In genomic region chr19:6267306-6268169, GRCm38 (mm10) we compare ENCODE assay signal across 10 mouse cellular contexts. TPM values are rescaled to one million over a fixed set of nuclear protein-coding genes. Genes with fewer than 3 reads are reported as not detected.
DNase-seq lines count a peak whose midpoint lies in the region; ATAC-seq and TF ChIP-seq lines count a peak whose summit lies in the region.
"Had no signal": no experiment of that assay in that cellular context is flagged by ENCODE, and none has a peak within 500 bp of the region (broad histone marks: within the 10 kb centered on the region; RNA-seq: fewer than 3 reads in every experiment).

No protein-coding gene starts in this region.

- no peak overlapping the region for H3K4me3 ChIP-seq in heart, embryonic 10.5 days
- H3K4me3 ChIP-seq in heart, embryonic 12.5 days, result no peak overlapping the region
- H3K4me3 ChIP-seq in lung, embryonic 16.5 days (ENCODE audit: low read length), result no peak overlapping the region
- no peak overlapping the region for H3K4me3 ChIP-seq in forebrain, embryonic 11.5 days (ENCODE audit: low read depth, low read length)
- H3K4me3 ChIP-seq: hindbrain, embryonic 15.5 days; liver, embryonic 13.5 days had no signal

- ATAC-seq in heart, embryonic 12.5 days (ENCODE audit: insufficient number of reproducible peaks, low FRiP score), result peak; percentile 15; the same call in 1 of the 2 replicates
- peak; percentile 15; the same call in 1 of the 2 replicates for ATAC-seq in lung, embryonic 16.5 days (ENCODE audit: low read depth)
- no peak for ATAC-seq in forebrain, embryonic 11.5 days (replicated peaks; ENCODE audit: low FRiP score)

- no peaks in the 10 kb centered on the region for H3K9me3 ChIP-seq in heart, embryonic 10.5 days
- no peaks in the 10 kb centered on the region for H3K9me3 ChIP-seq in heart, embryonic 12.5 days (replicated peaks)
- no peaks in the 10 kb centered on the region for H3K9me3 ChIP-seq in lung, embryonic 16.5 days (ENCODE audit: control insufficient read depth, low read length)
- no peaks in the 10 kb centered on the region for H3K9me3 ChIP-seq in forebrain, embryonic 11.5 days (ENCODE audit: control insufficient read depth, low read length)
- H3K9me3 ChIP-seq: hindbrain, embryonic 15.5 days; liver, embryonic 13.5 days had no signal

- H3K27ac ChIP-seq in heart, embryonic 10.5 days, result no peak overlapping the region
- H3K27ac ChIP-seq in heart, embryonic 12.5 days (ENCODE audit: poor library complexity, severe bottlenecking), result no peak overlapping the region
- H3K27ac ChIP-seq in lung, embryonic 16.5 days (ENCODE audit: low read length), result no peak overlapping the region
- H3K27ac ChIP-seq in forebrain, embryonic 11.5 days (ENCODE audit: low read depth, low read length), result no peak overlapping the region
- H3K27ac ChIP-seq: hindbrain, embryonic 15.5 days; liver, embryonic 13.5 days had no signal

- peak; percentile 59 to 79 for DNase-seq in heart, adult 18-20 months
- DNase-seq in heart, embryonic 10.5 days (ENCODE audit: low spot score), result no peak
- peak; percentile 7 for DNase-seq in brain, embryonic 14.5 days (ENCODE audit: low read depth)
- no peak for DNase-seq in adrenal gland, adult 2 months
- DNase-seq in Muller cell, postnatal 12 days (ENCODE audit: inconsistent ontology term), result no peak
- no peak for DNase-seq in forebrain, embryonic 11.5 days (ENCODE audit: low spot score)

- no peak for TF ChIP-seq POLR2A in brain, embryonic 14.5 days (IDR thresholded peaks at IDR 0.05; ENCODE audit: borderline replicate concordance, extremely low read depth, insufficient read depth, insufficient read length, poor library complexity, severe bottlenecking)

- H3K4me2 ChIP-seq in heart, embryonic 12.5 days, result no peak overlapping the region
- H3K4me2 ChIP-seq in lung, embryonic 16.5 days (ENCODE audit: low read depth, low read length), result no peak overlapping the region
- H3K4me2 ChIP-seq in forebrain, embryonic 11.5 days (ENCODE audit: low read depth, low read length, severe bottlenecking), result no peak overlapping the region
- H3K4me2 ChIP-seq: hindbrain, embryonic 15.5 days; liver, embryonic 13.5 days had no signal

- TF ChIP-seq CTCF in brain, embryonic 14.5 days (IDR thresholded peaks at IDR 0.05; ENCODE audit: borderline replicate concordance, extremely low read depth, insufficient read depth, insufficient read length), result no peak

- H3K4me1 ChIP-seq in heart, embryonic 10.5 days, result peaks cover 7% of the 10 kb centered on the region
- H3K4me1 ChIP-seq in heart, embryonic 12.5 days (replicated peaks), result no peaks in the 10 kb centered on the region
- H3K4me1 ChIP-seq in lung, embryonic 16.5 days (replicated peaks; ENCODE audit: control insufficient read depth, insufficient read depth, low read length), result peaks cover 6% of the 10 kb centered on the region
- H3K4me1 ChIP-seq in forebrain, embryonic 11.5 days (replicated peaks; ENCODE audit: control insufficient read depth, insufficient read depth, low read length), result no peaks in the 10 kb centered on the region

- peaks cover 2% of the 10 kb centered on the region for H3K36me3 ChIP-seq in heart, embryonic 10.5 days
- no peaks in the 10 kb centered on the region for H3K36me3 ChIP-seq in heart, embryonic 12.5 days
- no peaks in the 10 kb centered on the region for H3K36me3 ChIP-seq in lung, embryonic 16.5 days (ENCODE audit: control insufficient read depth, insufficient read depth, low read length)
- no peaks in the 10 kb centered on the region for H3K36me3 ChIP-seq in forebrain, embryonic 11.5 days (ENCODE audit: control insufficient read depth, insufficient read depth, low read length)
- H3K36me3 ChIP-seq: hindbrain, embryonic 15.5 days; liver, embryonic 13.5 days had no signal

- WGBS in heart, embryonic 10.5 days, result 66% methylated on average over 11 of the region's 11 CpGs
- 63% methylated on average over 11 of the region's 11 CpGs for WGBS in heart, embryonic 12.5 days
- WGBS in lung, embryonic 16.5 days, result 45% methylated on average over 11 of the region's 11 CpGs
- WGBS in forebrain, embryonic 11.5 days, result 80% methylated on average over 11 of the region's 11 CpGs

- H3K9ac ChIP-seq in heart, embryonic 12.5 days, result no peak overlapping the region
- H3K9ac ChIP-seq in lung, embryonic 16.5 days (ENCODE audit: low read length), result no peak overlapping the region; the same call in 1 of the 2 replicates
- H3K9ac ChIP-seq in forebrain, embryonic 11.5 days (ENCODE audit: low read length), result no peak overlapping the region
- H3K9ac ChIP-seq: hindbrain, embryonic 15.5 days; liver, embryonic 13.5 days had no signal

- H3K27me3 ChIP-seq in heart, embryonic 10.5 days (ENCODE audit: insufficient read depth, poor library complexity, severe bottlenecking), result no peaks in the 10 kb centered on the region
- 0 out of 2 replicates have a peak, but pooled peaks cover 7% of the 10 kb centered on the region for H3K27me3 ChIP-seq in heart, embryonic 12.5 days (replicated peaks)
- H3K27me3 ChIP-seq in lung, embryonic 16.5 days (ENCODE audit: control insufficient read depth, insufficient read depth, low read depth, low read length), result no peaks in the 10 kb centered on the region
- no peaks in the 10 kb centered on the region for H3K27me3 ChIP-seq in forebrain, embryonic 11.5 days (ENCODE audit: control insufficient read depth, insufficient read depth, low read length)
- H3K27me3 ChIP-seq: hindbrain, embryonic 15.5 days had no signal

RNA-seq across cellular contexts. Expression of gene Ehd1, which starts 9.0 kb away (rescaled TPM):
- total RNA-seq in heart, adult 18-20 months (2021), result 100 to 1,000 TPM; 101 to 107 TPM
- polyA plus RNA-seq in heart, embryonic 10.5 days (2016; fragmentation: Nextera tagmentation; extraction: Ambion mirVana), result 89.6 and 101 TPM in 2 replicates
- 200 and 212 TPM in 2 replicates for polyA plus RNA-seq in brain, embryonic 14.5 days (2012; rRNA removed)
- 87.0 and 88.7 TPM in 2 replicates for polyA plus RNA-seq in heart, embryonic 12.5 days (2016; fragmentation: Nextera tagmentation; extraction: Ambion mirVana)
- polyA plus RNA-seq in lung, embryonic 16.5 days (2015; fragmentation: Nextera tagmentation; extraction: Ambion mirVana), result 77.9 and 81.6 TPM in 2 replicates
- 100 to 1,000 TPM; 129 to 133 TPM for total RNA-seq in adrenal gland, adult 2 months (2021)
- 470 and 474 TPM in 2 replicates for polyA plus RNA-seq in adrenal gland, adult 2 months (2012; rRNA removed)
- 72.6 and 74.2 TPM in 2 replicates for polyA plus RNA-seq in forebrain, embryonic 11.5 days (2014; fragmentation: Nextera tagmentation; extraction: Ambion mirVana)

RNA-seq across cellular contexts. Expression of gene Atg2a, which starts 26.1 kb away (rescaled TPM):
- total RNA-seq in heart, adult 18-20 months (2021), result 10 to 100 TPM; 21.5 to 22.1 TPM
- polyA plus RNA-seq in heart, embryonic 10.5 days (2016; fragmentation: Nextera tagmentation; extraction: Ambion mirVana), result 10.8 and 11.6 TPM in 2 replicates
- 21.8 and 28.9 TPM in 2 replicates for polyA plus RNA-seq in brain, embryonic 14.5 days (2012; rRNA removed)
- 10.9 and 13.0 TPM in 2 replicates for polyA plus RNA-seq in heart, embryonic 12.5 days (2016; fragmentation: Nextera tagmentation; extraction: Ambion mirVana)
- 10.3 and 12.6 TPM in 2 replicates for polyA plus RNA-seq in lung, embryonic 16.5 days (2015; fragmentation: Nextera tagmentation; extraction: Ambion mirVana)
- total RNA-seq in adrenal gland, adult 2 months (2021), result 10 to 100 TPM; 31.0 to 36.0 TPM
- polyA plus RNA-seq in adrenal gland, adult 2 months (2012; rRNA removed), result 105 and 108 TPM in 2 replicates
- 12.3 and 14.6 TPM in 2 replicates for polyA plus RNA-seq in forebrain, embryonic 11.5 days (2014; fragmentation: Nextera tagmentation; extraction: Ambion mirVana)

RNA-seq across cellular contexts. Expression of gene Ppp2r5b, which starts 31.9 kb away (rescaled TPM):
- total RNA-seq in heart, adult 18-20 months (2021), result 10 to 100 TPM; 32.2 to 32.5 TPM
- 21.2 and 25.7 TPM in 2 replicates for polyA plus RNA-seq in heart, embryonic 10.5 days (2016; fragmentation: Nextera tagmentation; extraction: Ambion mirVana)
- polyA plus RNA-seq in brain, embryonic 14.5 days (2012; rRNA removed), result 121 and 133 TPM in 2 replicates
- 29.8 and 31.0 TPM in 2 replicates for polyA plus RNA-seq in heart, embryonic 12.5 days (2016; fragmentation: Nextera tagmentation; extraction: Ambion mirVana)
- polyA plus RNA-seq in lung, embryonic 16.5 days (2015; fragmentation: Nextera tagmentation; extraction: Ambion mirVana), result 17.8 and 20.2 TPM in 2 replicates
- total RNA-seq in adrenal gland, adult 2 months (2021), result 100 to 1,000 TPM in 1 of 2 experiments, 10 to 100 TPM in 1; 87.1 to 123 TPM
- 247 and 266 TPM in 2 replicates for polyA plus RNA-seq in adrenal gland, adult 2 months (2012; rRNA removed)
- polyA plus RNA-seq in forebrain, embryonic 11.5 days (2014; fragmentation: Nextera tagmentation; extraction: Ambion mirVana), result 41.4 and 45.6 TPM in 2 replicates

RNA-seq across cellular contexts. Expression of gene Cdc42bpg, which starts 38.7 kb away (rescaled TPM):
- total RNA-seq in heart, adult 18-20 months (2021), result 10 to 100 TPM; 13.8 TPM
- polyA plus RNA-seq in heart, embryonic 10.5 days (2016; fragmentation: Nextera tagmentation; extraction: Ambion mirVana), result 0.33 and 0.38 TPM in 2 replicates
- polyA plus RNA-seq in brain, embryonic 14.5 days (2012; rRNA removed), result 4.4 and 6.5 TPM in 2 replicates
- polyA plus RNA-seq in heart, embryonic 12.5 days (2016; fragmentation: Nextera tagmentation; extraction: Ambion mirVana), result 0.34 and 0.44 TPM in 2 replicates
- 1.1 and 1.7 TPM in 2 replicates for polyA plus RNA-seq in lung, embryonic 16.5 days (2015; fragmentation: Nextera tagmentation; extraction: Ambion mirVana)
- 10 to 100 TPM; 14.4 to 24.6 TPM for total RNA-seq in adrenal gland, adult 2 months (2021)
- 23.7 and 26.6 TPM in 2 replicates for polyA plus RNA-seq in adrenal gland, adult 2 months (2012; rRNA removed)
- polyA plus RNA-seq in forebrain, embryonic 11.5 days (2014; fragmentation: Nextera tagmentation; extraction: Ambion mirVana), result 0.55 TPM in 2 replicates

RNA-seq across cellular contexts. Expression of gene Gpha2, which starts 41.4 kb away (rescaled TPM):
- not detected for total RNA-seq in heart, adult 18-20 months (2021)
- polyA plus RNA-seq in heart, embryonic 10.5 days (2016; fragmentation: Nextera tagmentation; extraction: Ambion mirVana), result 0.24 TPM in 1 of 2 replicates, not detected in the other
- polyA plus RNA-seq in brain, embryonic 14.5 days (2012; rRNA removed), result 0.22 TPM in 1 of 2 replicates, not detected in the other
- 0.57 TPM in 1 of 2 replicates, not detected in the other for polyA plus RNA-seq in heart, embryonic 12.5 days (2016; fragmentation: Nextera tagmentation; extraction: Ambion mirVana)
- 0.63 and 0.88 TPM in 2 replicates for polyA plus RNA-seq in lung, embryonic 16.5 days (2015; fragmentation: Nextera tagmentation; extraction: Ambion mirVana)
- 10 to 100 TPM; 18.7 to 23.7 TPM for total RNA-seq in adrenal gland, adult 2 months (2021)
- polyA plus RNA-seq in adrenal gland, adult 2 months (2012; rRNA removed), result 237 and 302 TPM in 2 replicates
- 0.65 TPM in 1 of 2 replicates, not detected in the other for polyA plus RNA-seq in forebrain, embryonic 11.5 days (2014; fragmentation: Nextera tagmentation; extraction: Ambion mirVana)
- polyA plus RNA-seq: hindbrain, embryonic 15.5 days had no signal

Comparison
In these comparisons a context has a peak if more than half of its experiments do, and no peak if none do; other contexts are left out.
1. DNase-seq: peak in heart, adult 18-20 months (2 of 2) and brain, embryonic 14.5 days (single experiment); none in heart, embryonic 10.5 days (single experiment), adrenal gland, adult 2 months (single experiment), Muller cell, postnatal 12 days (single experiment) and forebrain, embryonic 11.5 days (single experiment).